Mouse (Mus musculus): Measurements from ENCODE around the gene Arhgef1. TPM values are rescaled to one million over a fixed set of nuclear protein-coding genes. Genes with fewer than 3 reads are reported as not detected.

The Arhgef1 gene
- polyA plus RNA-seq (2015; fragmentation: Nextera tagmentation; extraction: Ambion mirVana) = 59.0 and 64.0 TPM in 2 replicates

GRCm38 (mm10) chr7:24902630-24903443 is at the start of gene Arhgef1:
Gene Arhgef1, plus strand, starts transcription at chr7:24902912.
- ATAC-seq (ENCODE audit: extremely low read depth, insufficient number of reproducible peaks, low FRiP score, low TSS enrichment) = peak; percentile 32; the same call in 1 of the 2 replicates
- WGBS = 6% methylated on average over 59 of the region's 68 CpGs

GRCm38 (mm10) chr7:24853233-24853563 is 49.5 kb upstream of the Arhgef1 start:
- H3K9ac ChIP-seq = no peak overlapping the region
- no peaks in the 10 kb centered on the region for H3K36me3 ChIP-seq
- H3K4me1 ChIP-seq = peaks cover 13% of the 10 kb centered on the region
- no peaks in the 10 kb centered on the region for H3K27me3 ChIP-seq (replicated peaks)
- no peak overlapping the region for H3K4me3 ChIP-seq
- peak overlapping the region; percentile 64 for H3K27ac ChIP-seq (replicated peaks)
- no peaks in the 10 kb centered on the region for H3K9me3 ChIP-seq
- H3K4me2 ChIP-seq = no peak overlapping the region
- ATAC-seq (ENCODE audit: extremely low read depth, insufficient number of reproducible peaks, low FRiP score, low TSS enrichment) = no peak; the same call in 1 of the 2 replicates

More at GRCm38 (mm10) chr7:24902630-24903443, at the start of gene Arhgef1:
- H3K9me3 ChIP-seq = no peaks in the 10 kb centered on the region
- peak within 1 kb of the TSS; percentile 92 for H3K27ac ChIP-seq (replicated peaks)
- H3K4me1 ChIP-seq = peaks cover 47% of the 10 kb centered on the region
- no peaks in the 10 kb centered on the region for H3K27me3 ChIP-seq (replicated peaks)
- H3K9ac ChIP-seq = peak within 1 kb of the TSS; percentile 93
- peak within 1 kb of the TSS; percentile 81 for H3K4me2 ChIP-seq
- H3K4me3 ChIP-seq = peak within 1 kb of the TSS; percentile 84
- H3K36me3 ChIP-seq = peaks cover 6% of the 10 kb centered on the region

GRCm38 (mm10) chr7:24853695-24854094 is 49.0 kb upstream of the Arhgef1 start:
- Histone ChIP-seq H3K4me2 (0 out of 2 replicates have a peak overlapping the region, but pooled peaks have one; percentile 1), H3K36me3 (no peaks in the 10 kb centered on the region), H3K9ac (no peak overlapping the region), H3K4me3 (no peak overlapping the region), H3K27me3 (replicated peaks) (no peaks in the 10 kb centered on the region), H3K4me1 (peaks cover 13% of the 10 kb centered on the region), H3K27ac (replicated peaks) (peak overlapping the region; percentile 64), H3K9me3 (no peaks in the 10 kb centered on the region)
- 38% methylated on average over 7 of the region's 7 CpGs for WGBS
- no peak for ATAC-seq (ENCODE audit: extremely low read depth, insufficient number of reproducible peaks, low FRiP score, low TSS enrichment)

GRCm38 (mm10) chr7:24856460-24857120 is 46.1 kb upstream of the Arhgef1 start:
- H3K9me3 ChIP-seq = no peaks in the 10 kb centered on the region
- peaks cover 8% of the 10 kb centered on the region for H3K4me1 ChIP-seq
- WGBS = 47% methylated on average over 6 of the region's 6 CpGs
- H3K4me2 ChIP-seq = no peak overlapping the region
- no peaks in the 10 kb centered on the region for H3K27me3 ChIP-seq (replicated peaks)
- no peak overlapping the region for H3K4me3 ChIP-seq
- no peak overlapping the region for H3K9ac ChIP-seq
- no peaks in the 10 kb centered on the region for H3K36me3 ChIP-seq
- H3K27ac ChIP-seq (replicated peaks) = no peak overlapping the region
- no peak for ATAC-seq (ENCODE audit: extremely low read depth, insufficient number of reproducible peaks, low FRiP score, low TSS enrichment)

- ATAC-seq (ENCODE audit: extremely low read depth, insufficient number of reproducible peaks, low FRiP score, low TSS enrichment) = 0 out of 2 replicates have a peak, but pooled peaks have one; percentile 51
- Histone ChIP-seq H3K9me3 (no peaks in the 10 kb centered on the region), H3K27ac (replicated peaks) (no peak overlapping the region), H3K4me2 (no peak overlapping the region), H3K27me3 (replicated peaks) (peaks cover 3% of the 10 kb centered on the region; the same call in 1 of the 2 replicates), H3K4me1 (no peaks in the 10 kb centered on the region), H3K36me3 (no peaks in the 10 kb centered on the region), H3K9ac (no peak overlapping the region), H3K4me3 (no peak overlapping the region)
- 60% methylated on average over 5 of the region's 5 CpGs for WGBS
Measured at GRCm38 (mm10) chr7:24859234-24859633, 43.5 kb upstream of the Arhgef1 start.

- H3K27ac ChIP-seq (replicated peaks) = no peak within 1 kb of the TSS
- peaks cover 20% of the 10 kb centered on the region for H3K27me3 ChIP-seq (replicated peaks)
- H3K4me2 ChIP-seq = no peak within 1 kb of the TSS
- no peak within 1 kb of the TSS for H3K9ac ChIP-seq
- no peak within 1 kb of the TSS for H3K4me3 ChIP-seq
- no peaks in the 10 kb centered on the region for H3K36me3 ChIP-seq
- WGBS = 76% methylated on average over 7 of the region's 7 CpGs
- no peaks in the 10 kb centered on the region for H3K4me1 ChIP-seq
- no peaks in the 10 kb centered on the region for H3K9me3 ChIP-seq
- ATAC-seq (ENCODE audit: extremely low read depth, insufficient number of reproducible peaks, low FRiP score, low TSS enrichment) = no peak
Measured at GRCm38 (mm10) chr7:24861913-24862312, 40.8 kb upstream of the Arhgef1 start, which contains the start of gene Gm9844. Gene Gm9844, plus strand, starts transcription at chr7:24862213.

- Histone ChIP-seq H3K4me1 (no peaks in the 10 kb centered on the region), H3K36me3 (no peaks in the 10 kb centered on the region), H3K9ac (no peak overlapping the region), H3K27me3 (replicated peaks) (peaks cover 25% of the 10 kb centered on the region), H3K27ac (replicated peaks) (no peak overlapping the region), H3K4me3 (no peak overlapping the region), H3K9me3 (no peaks in the 10 kb centered on the region), H3K4me2 (no peak overlapping the region)
- WGBS = 72% methylated on average over 4 of the region's 4 CpGs
- no peak for ATAC-seq (ENCODE audit: extremely low read depth, insufficient number of reproducible peaks, low FRiP score, low TSS enrichment)
Measured at GRCm38 (mm10) chr7:24862853-24863252, 39.9 kb upstream of the Arhgef1 start.

- no peak for ATAC-seq (ENCODE audit: extremely low read depth, insufficient number of reproducible peaks, low FRiP score, low TSS enrichment)
- Histone ChIP-seq H3K4me1 (no peaks in the 10 kb centered on the region), H3K36me3 (no peaks in the 10 kb centered on the region), H3K4me2 (no peak overlapping the region), H3K9ac (no peak overlapping the region), H3K27me3 (replicated peaks) (peaks cover 36% of the 10 kb centered on the region), H3K27ac (replicated peaks) (no peak overlapping the region), H3K9me3 (no peaks in the 10 kb centered on the region), H3K4me3 (no peak overlapping the region)
- WGBS = 34% methylated on average over 6 of the region's 6 CpGs
Measured at GRCm38 (mm10) chr7:24864156-24864555, 38.6 kb upstream of the Arhgef1 start.

GRCm38 (mm10) chr7:24869080-24869479 is 33.6 kb upstream of the Arhgef1 start:
- ATAC-seq (ENCODE audit: extremely low read depth, insufficient number of reproducible peaks, low FRiP score, low TSS enrichment) = no peak
- H3K36me3 ChIP-seq = no peaks in the 10 kb centered on the region
- H3K4me3 ChIP-seq = no peak overlapping the region

GRCm38 (mm10) chr7:24869532-24870165 is 33.1 kb upstream of the Arhgef1 start, which contains the start of the genes Lypd4 and Dmrtc2:
Gene Lypd4, minus strand, starts transcription at chr7:24869941.
Gene Dmrtc2, plus strand, starts transcription at chr7:24870057.
- ATAC-seq (ENCODE audit: extremely low read depth, insufficient number of reproducible peaks, low FRiP score, low TSS enrichment) = no peak
- Histone ChIP-seq H3K9ac (no peak within 1 kb of the TSS), H3K36me3 (no peaks in the 10 kb centered on the region), H3K4me2 (no peak within 1 kb of the TSS), H3K9me3 (peaks cover 7% of the 10 kb centered on the region; the same call in 1 of the 2 replicates), H3K27ac (replicated peaks) (no peak within 1 kb of the TSS), H3K4me1 (no peaks in the 10 kb centered on the region), H3K4me3 (no peak within 1 kb of the TSS), H3K27me3 (replicated peaks) (peaks cover 62% of the 10 kb centered on the region)
- 37% methylated on average over 40 of the region's 41 CpGs for WGBS

More at GRCm38 (mm10) chr7:24869080-24869479, 33.6 kb upstream of the Arhgef1 start:
- WGBS = 61% methylated on average over 17 of the region's 17 CpGs
- Histone ChIP-seq H3K4me1 (no peaks in the 10 kb centered on the region), H3K9ac (no peak overlapping the region), H3K4me2 (no peak overlapping the region), H3K27me3 (replicated peaks) (peaks cover 68% of the 10 kb centered on the region), H3K27ac (replicated peaks) (no peak overlapping the region), H3K9me3 (peaks cover 7% of the 10 kb centered on the region; the same call in 1 of the 2 replicates)

GRCm38 (mm10) chr7:24877588-24877987 is 25.1 kb upstream of the Arhgef1 start:
- H3K4me1 ChIP-seq = no peaks in the 10 kb centered on the region
- WGBS = 61% methylated on average over 3 of the region's 3 CpGs
- ATAC-seq (ENCODE audit: extremely low read depth, insufficient number of reproducible peaks, low FRiP score, low TSS enrichment) = no peak

More at GRCm38 (mm10) chr7:24877588-24877987, 25.1 kb upstream of the Arhgef1 start:
- Histone ChIP-seq H3K27me3 (replicated peaks) (peaks cover 7% of the 10 kb centered on the region), H3K9me3 (no peaks in the 10 kb centered on the region), H3K9ac (no peak overlapping the region), H3K36me3 (no peaks in the 10 kb centered on the region), H3K4me2 (no peak overlapping the region), H3K27ac (replicated peaks) (no peak overlapping the region), H3K4me3 (no peak overlapping the region)
